Mouse (Mus musculus): ENCODE measurements around the gene Hspa12b. TPM values are rescaled to one million over a fixed set of nuclear protein-coding genes. Genes with fewer than 3 reads are reported as not detected.

Hspa12b gene
- polyA plus RNA-seq, 1 experiment from 2014 or later: 6.5 TPM

GRCm38 (mm10) chr2:131179246-131179886, 52.3 kb downstream of the Hspa12b start:
- Histone ChIP-seq H3K4me1 (peaks cover 49% of the 10 kb centered on the region), H3K36me3 (peaks cover 30% of the 10 kb centered on the region), H3K4me3 (peak overlapping the region; percentile 91), H3K27me3 (ENCODE audit: low read depth, poor library complexity, severe bottlenecking) (no peaks in the 10 kb centered on the region), H3K27ac (replicated peaks) (peak overlapping the region; percentile 93), H3K9me3 (replicated peaks) (no peaks in the 10 kb centered on the region)
- WGBS: 1% methylated on average over 67 of the region's 67 CpGs
- DNase-seq (ENCODE audit: low spot score): peak; percentile 80

- Histone ChIP-seq H3K4me3 (peak within 1 kb of the TSS; percentile 91), H3K27ac (replicated peaks) (peak within 1 kb of the TSS; percentile 93), H3K4me1 (peaks cover 43% of the 10 kb centered on the region), H3K36me3 (peaks cover 30% of the 10 kb centered on the region), H3K9me3 (replicated peaks) (no peaks in the 10 kb centered on the region), H3K27me3 (ENCODE audit: low read depth, poor library complexity, severe bottlenecking) (peaks cover 2% of the 10 kb centered on the region; the same call in 1 of the 2 replicates)
- WGBS: 3% methylated on average over 57 of the region's 57 CpGs
- DNase-seq (ENCODE audit: low spot score): peak; percentile 85
These were observed 53.0 kb downstream of the Hspa12b start, which contains the start of gene Cenpb for GRCm38 (mm10) chr2:131179990-131180587. Cenpb (minus strand) TSS chr2:131180067.

- Histone ChIP-seq H3K27ac (replicated peaks) (peak overlapping the region; percentile 93), H3K9me3 (replicated peaks) (no peaks in the 10 kb centered on the region), H3K4me1 (peaks cover 57% of the 10 kb centered on the region), H3K27me3 (ENCODE audit: low read depth, poor library complexity, severe bottlenecking) (peaks cover 14% of the 10 kb centered on the region), H3K4me3 (peak overlapping the region; percentile 71), H3K36me3 (peaks cover 19% of the 10 kb centered on the region)
- peak; percentile 35 for DNase-seq (ENCODE audit: low spot score)
- WGBS: 3% methylated on average over 14 of the region's 14 CpGs
These were observed 59.3 kb downstream of the Hspa12b start for GRCm38 (mm10) chr2:131186343-131186742.

DNA sequence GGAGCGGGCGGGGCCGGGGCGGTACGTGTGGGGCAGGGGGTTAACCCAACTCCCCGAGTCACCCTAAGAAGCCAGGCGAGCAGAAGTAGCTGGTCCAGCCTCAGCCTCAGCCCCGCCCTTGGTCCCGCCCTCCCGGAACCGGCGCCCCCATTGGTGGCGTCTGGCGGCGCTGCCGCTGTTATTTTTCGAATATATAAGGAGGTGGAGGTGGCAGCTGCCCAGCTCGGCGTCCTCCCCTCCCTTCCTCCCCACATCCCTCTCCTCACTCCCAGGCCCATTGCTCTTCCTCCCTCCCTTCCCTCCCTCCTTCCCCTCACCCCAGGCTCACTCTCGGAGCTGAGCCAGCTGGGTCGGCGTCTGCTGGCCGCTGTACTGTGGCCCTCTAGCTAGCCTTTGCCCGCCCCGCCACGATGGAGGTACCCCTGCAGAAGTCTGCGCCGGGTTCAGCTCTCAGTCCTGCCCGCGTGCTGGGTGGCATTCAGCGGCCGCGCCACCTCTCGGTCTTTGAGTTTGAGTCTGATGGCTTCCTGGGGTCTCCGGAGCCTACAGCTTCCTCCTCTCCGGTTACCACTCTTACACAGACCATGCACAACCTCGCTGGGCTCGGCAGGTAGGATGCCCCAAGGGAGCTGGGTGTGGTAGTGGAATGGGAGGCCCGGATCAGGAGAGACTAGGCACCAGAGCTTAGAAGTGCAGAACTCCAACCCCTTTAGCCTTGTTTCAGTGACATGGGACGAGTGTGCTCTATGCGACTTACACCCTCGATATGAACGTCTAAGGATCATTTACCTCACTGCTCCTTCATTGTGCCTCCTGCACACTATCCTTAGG, 59.9 kb downstream of the Hspa12b start, which contains the start of the genes Cdc25b and Spef1:
Cdc25b (plus strand) TSS at position 179 of the 831 bp plus-strand sequence.
Spef1 (minus strand) TSS at position 512 of the 831 bp plus-strand sequence.
- Histone ChIP-seq H3K9me3 (replicated peaks) (no peaks in the 10 kb centered on the region), H3K27ac (replicated peaks) (peak within 1 kb of the TSS; percentile 93), H3K36me3 (peaks cover 25% of the 10 kb centered on the region), H3K27me3 (ENCODE audit: low read depth, poor library complexity, severe bottlenecking) (peaks cover 14% of the 10 kb centered on the region), H3K4me1 (peaks cover 63% of the 10 kb centered on the region), H3K4me3 (peak within 1 kb of the TSS; percentile 71)
- under 1% methylated on average over 42 of the region's 43 CpGs for WGBS
- DNase-seq (ENCODE audit: low spot score): peak; percentile 92

DNA sequence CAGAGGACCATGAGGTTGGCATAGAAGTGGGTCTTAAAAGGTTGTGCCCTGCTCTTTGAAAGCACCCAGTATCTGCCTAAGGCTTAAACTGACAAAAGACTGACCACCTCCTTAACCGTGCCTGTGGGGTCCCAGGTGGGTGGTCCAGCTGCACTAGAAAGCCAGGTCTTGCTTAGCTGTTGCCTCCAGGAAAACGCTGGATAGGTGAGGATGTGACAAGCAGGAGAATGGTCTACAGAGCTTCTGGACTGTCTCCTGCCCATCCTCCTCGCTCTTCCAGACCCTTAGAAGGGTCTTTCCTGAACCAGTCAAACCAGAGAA, 60.5 kb downstream of the Hspa12b start:
- H3K27ac ChIP-seq (replicated peaks): peak overlapping the region; percentile 93
- H3K27me3 ChIP-seq (ENCODE audit: low read depth, poor library complexity, severe bottlenecking): peaks cover 14% of the 10 kb centered on the region
- DNase-seq (ENCODE audit: low spot score): no peak
- H3K9me3 ChIP-seq (replicated peaks): no peaks in the 10 kb centered on the region
- peaks cover 29% of the 10 kb centered on the region for H3K36me3 ChIP-seq
- 31% methylated on average over 3 of the region's 3 CpGs for WGBS
- peaks cover 65% of the 10 kb centered on the region for H3K4me1 ChIP-seq
- H3K4me3 ChIP-seq: peak overlapping the region; percentile 71

DNA sequence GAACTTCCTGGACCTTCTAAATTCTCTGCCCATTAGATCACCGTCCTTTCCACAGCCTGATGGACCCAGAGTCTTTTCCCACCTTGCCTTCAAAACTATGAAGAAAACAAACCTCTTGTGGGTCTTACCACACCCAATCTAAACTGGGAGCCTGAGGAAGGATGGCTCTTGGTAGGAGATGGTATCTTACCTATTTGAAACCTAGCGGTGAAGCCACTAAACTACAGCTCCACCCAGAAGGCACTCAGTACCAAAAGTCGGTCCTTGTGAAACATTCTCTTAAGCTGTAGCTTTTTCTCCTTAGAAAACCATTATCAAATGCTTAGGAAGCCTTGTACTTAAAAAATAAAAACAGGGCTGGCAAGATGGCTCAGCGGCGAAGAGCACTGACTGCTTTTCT, 61.2 kb downstream of the Hspa12b start:
- WGBS: 97% methylated on average over 5 of the region's 5 CpGs
- Histone ChIP-seq H3K27me3 (ENCODE audit: low read depth, poor library complexity, severe bottlenecking) (peaks cover 14% of the 10 kb centered on the region), H3K4me3 (peak overlapping the region; percentile 71), H3K4me1 (peaks cover 72% of the 10 kb centered on the region), H3K27ac (replicated peaks) (peak overlapping the region; percentile 93), H3K36me3 (peaks cover 37% of the 10 kb centered on the region), H3K9me3 (replicated peaks) (no peaks in the 10 kb centered on the region)
- no peak for DNase-seq (ENCODE audit: low spot score)

DNA sequence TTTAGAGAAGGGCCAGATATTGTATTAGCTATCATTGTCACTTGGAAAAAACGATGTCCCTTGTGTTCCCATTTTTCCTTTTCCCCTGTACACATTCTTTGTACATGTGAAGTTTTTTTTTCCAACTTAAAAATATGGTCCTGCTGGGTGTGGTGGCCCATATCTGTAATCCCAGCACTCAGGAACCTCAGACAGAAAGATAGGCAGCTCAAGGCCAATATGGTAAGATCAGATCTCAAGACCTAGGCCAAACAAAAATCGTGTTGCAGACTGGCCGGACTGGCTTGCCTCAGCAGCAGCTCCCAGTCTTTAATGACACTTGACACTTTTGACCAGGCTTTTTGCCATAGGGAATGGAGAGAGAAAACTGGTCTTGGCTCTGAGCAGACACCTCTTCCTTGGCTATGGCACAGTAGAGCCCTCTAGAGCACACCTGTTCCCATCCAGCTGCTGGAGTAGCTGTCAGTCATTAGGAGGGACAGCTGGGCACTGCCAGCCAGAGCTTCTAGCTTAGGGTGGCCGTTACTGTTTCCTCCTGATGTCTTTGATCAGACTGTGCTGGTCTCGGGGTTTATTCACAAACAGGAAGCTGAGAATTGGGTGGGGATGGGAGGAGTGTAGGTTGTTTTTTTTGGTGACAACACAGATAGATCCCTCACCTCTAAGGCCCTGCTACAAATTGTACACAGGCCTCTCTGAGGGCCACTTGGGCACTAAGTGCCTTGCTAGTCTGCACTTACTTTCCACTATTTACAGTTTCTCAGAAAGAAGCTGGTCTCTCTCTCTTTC, 62.6 kb downstream of the Hspa12b start:
- H3K27me3 ChIP-seq (ENCODE audit: low read depth, poor library complexity, severe bottlenecking): peaks cover 14% of the 10 kb centered on the region
- H3K27ac ChIP-seq (replicated peaks): peak overlapping the region; percentile 85
- 46% methylated on average over 5 of the region's 5 CpGs for WGBS
- H3K36me3 ChIP-seq: peaks cover 51% of the 10 kb centered on the region
- H3K9me3 ChIP-seq (replicated peaks): no peaks in the 10 kb centered on the region
- peaks cover 78% of the 10 kb centered on the region for H3K4me1 ChIP-seq
- peak overlapping the region; percentile 71 for H3K4me3 ChIP-seq
- DNase-seq (ENCODE audit: low spot score): peak; percentile 36

GRCm38 (mm10) chr2:131190344-131191004, 63.4 kb downstream of the Hspa12b start:
- H3K4me1 ChIP-seq: peaks cover 78% of the 10 kb centered on the region
- peak overlapping the region; percentile 85 for H3K27ac ChIP-seq (replicated peaks)
- peak; percentile 88 for DNase-seq (ENCODE audit: low spot score)
- no peaks in the 10 kb centered on the region for H3K9me3 ChIP-seq (replicated peaks)
- H3K36me3 ChIP-seq: peaks cover 59% of the 10 kb centered on the region
- H3K27me3 ChIP-seq (ENCODE audit: low read depth, poor library complexity, severe bottlenecking): peaks cover 8% of the 10 kb centered on the region
- 12% methylated on average over 10 of the region's 10 CpGs for WGBS
- H3K4me3 ChIP-seq: peak overlapping the region; percentile 71

- H3K27me3 ChIP-seq (ENCODE audit: low read depth, poor library complexity, severe bottlenecking): peaks cover 3% of the 10 kb centered on the region; the same call in 1 of the 2 replicates
- no peaks in the 10 kb centered on the region for H3K9me3 ChIP-seq (replicated peaks)
- peaks cover 73% of the 10 kb centered on the region for H3K4me1 ChIP-seq
- H3K36me3 ChIP-seq: peaks cover 64% of the 10 kb centered on the region
- H3K27ac ChIP-seq (replicated peaks): peak overlapping the region; percentile 85
- H3K4me3 ChIP-seq: peak overlapping the region; percentile 71
- DNase-seq (ENCODE audit: low spot score): no peak
- WGBS: 59% methylated on average over 7 of the region's 7 CpGs
These were observed 63.9 kb downstream of the Hspa12b start for GRCm38 (mm10) chr2:131191005-131191390.

Measured in midbrain, embryonic 10.5 days (tissue).